Comparison of ENCODE assay signal across 16 mouse cellular contexts in genomic region chr17:61058471-61058870, GRCm38 (mm10).
"Had no signal": no experiment of that assay in that cellular context is flagged by ENCODE, and none has a peak within 500 bp of the region (broad histone marks: within the 10 kb centered on the region; RNA-seq: fewer than 3 reads in every experiment).

No protein-coding gene starts in this region.

- H3K9ac ChIP-seq: neural tube, embryonic 13.5 days; neural tube, embryonic 15.5 days; stomach, embryonic 15.5 days had no signal

- H3K27me3 ChIP-seq: neural tube, embryonic 13.5 days; neural tube, embryonic 15.5 days; stomach, embryonic 15.5 days had no signal

- H3K4me1 ChIP-seq: neural tube, embryonic 13.5 days; neural tube, embryonic 15.5 days; stomach, embryonic 15.5 days had no signal

- H3K36me3 ChIP-seq: neural tube, embryonic 13.5 days; neural tube, embryonic 15.5 days; stomach, embryonic 15.5 days had no signal

- H3K4me3 ChIP-seq: neural tube, embryonic 13.5 days; neural tube, embryonic 15.5 days; stomach, embryonic 15.5 days had no signal

- DNase-seq: retina, postnatal 1 day; right cerebral cortex, adult 18-20 months; right cerebral cortex, postnatal 14 days; right cerebral cortex, postnatal 25 days; right cerebral cortex, postnatal 4 days; spleen, adult 18-20 months; thymus, adult 18-20 months; thymus, adult 2 months; thymus, postnatal 14 days; thymus, postnatal 25 days; thymus, postnatal 36 days; thymus, postnatal 4 days had no signal

- H3K27ac ChIP-seq: neural tube, embryonic 13.5 days; neural tube, embryonic 15.5 days; stomach, embryonic 15.5 days; stomach, postnatal 0 days had no signal
